Mouse (Mus musculus) embryo, embryonic 11.5 days (tissue): ENCODE data around the gene Ppp1r12b.

ENCODE experiments used
- DNase-seq: peaks from one replicate; pipeline ENCODE4 v3.0.0-alpha.2; 2012; ENCODE audit warnings: low read depth, low spot score

The Ppp1r12b gene

DNA sequence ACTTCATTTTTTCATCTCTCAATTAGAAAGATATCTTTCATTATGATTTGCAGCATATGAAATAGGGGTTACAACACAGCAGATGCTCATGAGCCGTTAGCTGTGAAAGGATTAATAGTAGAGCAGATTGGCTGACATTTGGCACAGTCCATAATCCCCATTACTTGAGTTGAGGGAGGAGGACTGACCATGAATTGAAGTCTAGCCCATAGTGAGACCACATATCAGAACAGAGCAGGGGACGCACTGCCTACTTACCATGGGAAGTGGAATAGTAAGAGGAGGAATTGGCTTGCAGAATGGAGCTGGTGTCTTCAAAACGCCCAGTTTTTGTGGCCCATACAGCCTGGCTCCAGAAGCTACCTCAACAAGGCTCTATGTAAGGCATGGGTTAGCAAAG is 159.2 kb downstream of the Ppp1r12b start:
- DNase-seq, result no peak

DNA sequence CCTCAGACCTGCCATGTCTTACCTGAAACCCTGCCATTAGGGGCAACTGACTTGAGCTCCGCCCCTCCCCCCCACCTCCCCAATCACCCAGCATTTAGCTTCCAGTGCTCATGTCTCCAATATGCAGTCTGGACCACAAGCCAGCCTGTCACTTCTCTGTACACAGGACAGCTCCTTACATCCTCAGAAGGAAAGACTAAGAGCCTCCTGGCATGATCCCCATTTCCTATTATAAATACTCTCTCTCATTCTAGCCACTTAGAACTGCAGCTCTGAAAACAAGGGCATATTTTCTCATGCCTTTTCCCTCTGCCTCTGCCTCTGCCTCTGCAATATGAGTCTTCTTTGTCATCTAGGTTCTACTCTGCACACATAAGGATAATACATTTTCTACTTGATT is 159.7 kb downstream of the Ppp1r12b start:
- DNase-seq, result no peak

DNA sequence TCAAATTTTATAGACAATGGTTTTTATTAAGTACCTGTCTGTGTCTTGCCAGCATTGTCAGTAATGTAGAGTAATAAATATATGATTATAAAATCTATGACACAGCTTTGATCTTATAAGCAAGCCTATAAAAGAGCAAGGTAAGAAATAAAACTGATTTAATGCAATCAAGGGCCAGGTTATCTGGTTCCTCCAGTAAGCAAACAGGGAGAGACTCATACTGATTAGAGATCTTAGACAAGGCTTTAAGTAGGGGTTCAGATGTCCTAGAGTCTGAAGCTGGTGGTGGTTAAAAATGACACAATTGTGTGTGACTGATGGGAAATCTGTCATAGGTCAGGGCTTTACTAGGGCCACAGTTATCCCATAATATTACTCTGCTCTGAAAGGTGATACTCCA is 164.3 kb downstream of the Ppp1r12b start:
- no peak for DNase-seq

DNA sequence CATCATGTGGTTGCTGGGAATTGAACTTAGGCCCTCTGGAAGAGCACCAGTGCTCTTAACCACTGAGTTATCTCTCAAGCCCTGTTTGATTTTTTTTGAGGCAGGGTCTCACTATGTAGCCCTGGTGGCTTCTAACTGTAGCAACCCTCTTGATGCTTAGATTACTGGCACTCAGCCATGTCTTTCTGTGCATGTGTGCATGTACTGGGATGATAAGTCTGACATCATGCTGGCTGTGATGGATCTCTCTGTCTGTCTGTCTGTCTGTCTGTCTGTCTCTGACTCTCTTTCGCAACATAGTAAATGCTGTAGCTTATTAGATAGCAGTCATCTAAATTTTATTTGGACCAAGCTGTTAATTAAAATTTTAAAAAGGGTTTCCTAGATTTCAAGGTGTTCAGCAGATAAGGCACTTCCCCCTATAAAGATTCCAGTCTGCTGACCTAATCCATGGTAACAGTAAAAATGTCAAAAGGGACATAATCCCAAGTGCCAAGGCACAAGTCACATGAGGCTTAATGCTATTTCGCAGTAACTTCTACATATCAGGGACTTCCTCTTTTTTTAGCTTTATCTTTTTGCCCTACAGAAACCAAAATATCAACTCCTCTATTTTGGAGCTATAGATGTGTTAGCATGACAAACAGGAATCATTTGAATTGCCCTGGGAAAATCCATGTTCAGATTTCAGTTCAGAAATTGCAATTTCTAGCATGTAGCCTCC is 164.9 kb downstream of the Ppp1r12b start:
- DNase-seq, result no peak

DNA sequence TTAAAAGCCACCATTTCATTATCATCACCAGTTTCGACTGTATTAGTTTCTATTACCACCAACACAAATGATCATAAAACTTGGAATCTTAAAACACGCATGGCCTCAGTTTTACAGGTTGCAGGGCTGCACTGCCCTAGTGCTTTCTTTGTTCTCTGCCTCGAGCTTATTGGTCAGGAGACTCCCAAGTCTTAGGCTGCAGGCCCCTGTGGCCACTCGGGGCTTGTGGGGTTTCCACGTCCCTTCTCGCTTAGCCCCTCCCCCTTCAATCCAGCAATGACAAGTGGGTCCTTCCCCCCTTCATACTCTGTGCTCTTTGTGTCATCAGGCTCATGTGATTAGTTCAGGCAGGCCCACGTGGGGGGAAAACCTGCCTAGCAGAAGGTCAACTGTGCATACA is 167.6 kb downstream of the Ppp1r12b start:
- no peak for DNase-seq

DNA sequence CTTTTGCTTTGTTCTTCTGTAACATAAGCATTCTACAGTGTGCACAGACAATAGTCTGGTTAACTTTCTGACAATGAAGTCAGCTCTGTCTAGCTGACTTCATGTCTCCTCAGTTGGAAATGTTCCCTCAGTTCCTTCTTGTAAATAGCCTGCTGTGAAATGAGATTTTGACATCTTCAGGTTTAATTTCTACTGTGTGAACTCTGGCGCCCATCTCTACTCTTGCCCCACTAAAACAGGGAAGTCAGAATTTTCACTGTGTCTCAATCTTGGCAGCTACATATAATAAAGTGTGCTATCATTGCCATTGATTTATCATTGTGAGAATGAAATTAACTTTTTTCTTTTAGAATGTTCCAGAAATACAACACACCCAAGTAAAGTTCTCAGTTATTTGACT is 170.8 kb downstream of the Ppp1r12b start:
- no peak for DNase-seq

DNA sequence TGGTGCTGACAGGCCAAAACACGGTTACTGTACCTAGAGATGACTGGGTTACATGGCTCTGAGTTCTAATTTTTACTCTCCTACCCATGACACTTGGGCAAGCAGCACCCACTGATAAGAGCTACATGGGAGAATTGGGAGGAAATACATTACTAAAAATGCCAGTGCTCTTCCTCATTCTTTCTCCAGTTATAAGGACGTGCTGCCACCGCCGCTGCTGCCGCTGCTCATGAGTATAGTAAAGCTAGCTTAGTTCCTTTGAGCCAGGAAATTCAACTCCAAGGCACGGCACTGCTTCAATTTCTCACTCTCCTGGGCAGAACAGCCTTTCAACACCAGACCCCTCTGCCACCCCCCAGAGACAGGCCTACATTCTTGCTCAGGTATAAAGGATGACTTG is 171.3 kb downstream of the Ppp1r12b start:
- DNase-seq, result no peak

DNA sequence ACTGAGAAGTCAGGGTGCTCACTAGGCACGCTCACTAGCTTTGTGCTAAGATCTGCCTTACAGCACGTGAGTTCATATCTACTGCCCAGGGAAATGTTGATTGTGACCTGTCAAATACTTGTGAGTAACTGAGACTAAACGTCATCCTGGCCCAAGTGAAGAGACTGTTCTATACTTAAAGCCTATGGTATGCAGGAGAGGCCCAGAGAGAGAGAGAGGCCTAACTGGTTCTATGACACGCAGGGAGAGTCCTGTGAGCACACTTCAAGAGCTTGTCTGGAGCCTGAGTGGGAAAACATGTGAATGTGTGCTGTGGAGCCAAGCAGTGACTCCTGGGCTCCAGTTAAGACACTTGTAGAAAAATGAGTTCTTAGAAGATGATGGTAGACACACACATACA is 171.8 kb downstream of the Ppp1r12b start:
- DNase-seq, result no peak

DNA sequence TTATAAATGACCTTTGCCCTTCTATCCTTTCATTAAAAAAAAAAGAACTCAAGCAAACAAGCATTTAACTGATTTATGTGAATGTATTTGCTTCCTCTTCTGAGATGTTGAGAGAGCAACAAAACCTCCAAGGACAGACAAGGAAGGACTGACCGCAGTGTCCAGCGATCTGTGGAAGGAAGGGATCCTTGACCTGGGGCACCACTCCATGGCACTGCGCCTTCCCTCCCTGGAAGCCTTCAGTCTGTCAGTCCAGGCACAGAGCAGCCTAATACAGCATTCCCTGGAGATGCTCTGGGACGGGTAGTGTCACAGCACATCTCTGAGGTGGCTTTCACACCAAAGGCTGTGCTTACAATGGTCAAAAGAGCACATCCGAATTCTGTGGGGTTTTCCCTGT is 172.9 kb downstream of the Ppp1r12b start:
- DNase-seq, result no peak

DNA sequence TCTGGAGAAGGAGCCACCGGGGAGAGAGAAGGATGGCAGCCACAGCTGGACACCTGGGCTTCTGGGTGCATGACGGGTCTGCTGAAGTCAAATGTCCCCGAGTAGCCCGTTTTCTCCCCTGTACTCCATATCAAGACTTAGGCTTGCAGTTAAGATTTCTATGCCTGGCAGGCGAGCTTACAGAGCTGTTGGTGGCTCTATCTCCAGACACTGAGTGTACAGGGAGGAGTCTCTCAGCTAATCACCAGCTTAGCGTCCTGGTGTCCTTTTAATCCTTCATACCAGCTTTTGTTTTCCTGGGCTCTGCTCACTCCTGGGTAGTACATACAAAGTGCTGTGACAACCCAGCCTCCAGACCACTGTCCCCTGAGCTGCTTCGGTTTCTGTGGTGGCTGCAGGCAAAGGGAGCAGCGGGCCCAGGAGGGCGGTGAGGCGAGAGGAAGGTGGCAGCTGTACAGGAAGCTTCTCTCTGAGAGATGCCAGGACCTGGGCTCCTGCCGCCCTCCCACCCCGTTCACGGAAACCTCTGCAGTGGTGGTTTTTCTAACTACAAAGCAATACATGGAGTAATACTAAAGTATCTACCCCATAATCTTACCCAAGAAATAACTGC is 177.7 kb downstream of the Ppp1r12b start:
- no peak for DNase-seq

DNA sequence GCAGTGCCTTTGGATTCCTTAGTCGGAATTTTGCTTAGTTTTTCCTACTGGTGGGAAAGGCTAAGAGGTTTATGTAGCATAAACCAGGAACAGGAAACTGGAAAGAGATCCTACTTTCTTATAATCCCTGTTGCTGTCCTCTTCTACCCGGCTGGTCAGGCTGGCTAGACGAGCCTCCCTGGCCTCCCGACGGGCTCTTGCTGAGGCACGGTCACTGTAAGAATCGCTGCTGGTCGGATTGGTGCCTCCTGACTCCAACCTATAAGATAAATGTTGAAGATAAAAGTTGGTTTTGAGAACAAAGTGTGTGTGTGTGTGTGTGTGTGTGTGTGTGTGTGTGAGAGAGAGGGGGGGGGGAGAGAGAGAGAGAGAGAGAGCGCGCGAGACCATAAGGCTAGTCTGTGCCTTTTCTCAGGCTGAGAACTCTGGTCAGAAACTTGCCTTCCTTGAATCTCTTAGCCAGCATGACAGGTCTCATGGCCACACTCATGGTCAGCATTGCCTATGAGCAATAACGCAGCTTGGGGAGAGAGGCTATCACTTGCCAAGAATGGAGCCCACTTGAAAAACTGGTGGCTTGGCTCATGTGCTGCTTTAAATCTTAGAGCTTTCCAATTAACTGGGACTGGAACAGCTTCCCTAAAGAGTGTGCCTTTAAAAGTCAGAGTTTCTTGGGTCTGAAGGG is 178.4 kb downstream of the Ppp1r12b start:
- no peak for DNase-seq

DNA sequence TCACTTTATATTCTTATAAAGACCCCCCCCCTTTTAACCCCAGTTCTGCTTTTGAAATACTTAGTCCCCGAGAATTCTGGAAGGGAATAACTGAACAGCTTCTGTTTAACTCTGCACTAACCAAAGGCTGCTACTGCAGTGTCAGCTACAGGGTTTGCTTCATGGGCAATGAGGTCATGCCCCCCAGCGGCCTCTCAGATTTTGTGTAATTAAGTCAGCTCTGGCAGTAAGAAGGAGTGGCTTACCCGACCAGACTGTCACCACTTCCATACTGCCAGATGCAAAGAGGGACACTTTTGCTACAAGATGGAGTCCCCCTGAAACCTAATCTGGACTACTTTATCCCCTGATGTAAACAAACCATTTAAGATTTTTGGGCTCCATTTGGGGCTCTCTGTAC is 180.1 kb downstream of the Ppp1r12b start:
- DNase-seq, result no peak

DNA sequence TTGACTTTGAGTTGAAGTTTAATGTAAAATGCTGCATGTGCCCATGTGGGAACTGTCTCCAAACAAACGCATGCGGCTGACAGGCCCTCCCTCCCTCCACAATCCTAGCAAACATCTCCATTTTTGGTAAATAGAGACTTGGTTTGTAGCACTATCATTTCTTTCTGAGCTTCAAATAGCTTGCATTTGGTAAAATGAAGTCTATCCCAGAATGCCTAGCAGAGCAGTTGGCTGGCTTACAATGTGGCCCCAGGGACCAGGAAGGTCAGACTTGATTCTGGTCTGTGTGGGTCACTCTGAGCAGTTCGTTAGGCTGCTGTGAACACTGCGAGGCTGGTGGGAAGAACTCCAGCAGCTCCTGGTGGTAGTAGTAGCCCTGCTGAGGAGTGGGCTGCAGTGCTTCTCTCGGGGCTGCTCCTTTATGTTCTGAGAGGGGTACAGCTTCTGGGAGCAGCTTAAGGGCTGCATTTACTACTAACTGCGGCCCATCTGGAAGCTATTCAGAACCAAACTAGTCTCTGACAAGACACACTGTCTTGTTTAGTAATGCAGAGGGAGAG is 180.9 kb downstream of the Ppp1r12b start:
- DNase-seq, result peak; percentile 8

DNA sequence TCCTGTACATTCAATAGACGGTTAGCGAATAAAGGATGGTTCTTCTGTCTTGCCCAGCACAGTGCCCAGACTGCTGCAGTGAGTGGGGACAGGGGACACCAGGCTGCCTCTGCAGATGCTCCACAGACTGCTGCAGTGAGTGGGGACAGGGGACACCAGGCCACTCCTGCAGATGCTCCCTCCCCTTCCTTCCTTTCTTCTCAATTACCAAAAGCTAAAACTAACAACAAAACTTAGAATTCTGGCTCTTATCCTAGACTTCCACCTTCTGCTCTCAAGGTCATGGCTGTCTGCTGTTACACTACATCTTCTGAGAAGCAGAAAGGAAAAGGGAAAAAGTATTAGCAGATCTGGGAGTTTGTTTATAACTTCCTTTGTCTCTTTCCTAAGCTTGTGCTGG is 181.5 kb downstream of the Ppp1r12b start:
- no peak for DNase-seq

DNA sequence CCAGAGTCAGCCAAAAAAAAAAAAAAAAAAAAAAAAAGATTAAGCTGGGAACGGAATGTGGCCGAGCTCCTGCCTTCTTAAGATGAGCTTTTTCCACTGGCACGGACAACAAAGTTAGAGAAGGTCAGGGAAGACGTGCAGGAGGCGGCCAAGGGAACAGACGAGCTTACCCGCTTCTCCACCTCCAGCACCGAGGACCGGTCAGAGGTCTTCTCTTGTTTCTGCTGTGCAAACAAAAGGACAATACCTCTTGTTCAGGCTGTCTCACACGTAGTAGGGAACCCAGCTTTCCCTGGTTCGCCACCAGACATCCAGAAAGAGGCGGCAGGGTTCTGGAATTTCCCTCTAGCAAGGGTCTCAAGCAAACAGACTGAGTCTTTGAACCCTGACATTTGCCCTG is 182.5 kb downstream of the Ppp1r12b start:
- no peak for DNase-seq

DNA sequence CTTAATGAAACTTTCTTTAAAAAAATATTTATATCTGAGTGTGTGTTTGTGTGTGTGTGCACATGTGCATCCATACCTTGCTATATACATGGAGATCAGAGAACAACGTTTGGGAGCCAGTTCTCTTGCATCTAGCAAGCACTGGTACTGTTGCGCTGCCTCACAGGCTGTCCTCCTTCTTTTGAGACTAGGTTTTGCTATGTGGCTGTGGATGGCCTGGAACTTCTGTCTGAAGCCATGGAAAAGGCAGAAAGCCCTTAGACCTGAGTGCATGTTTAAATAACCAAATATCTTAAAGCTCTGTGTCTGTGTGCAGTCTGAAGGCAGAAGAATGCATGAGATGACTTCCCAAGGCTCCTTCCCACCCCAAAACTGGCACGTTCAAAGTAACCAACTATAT is 182.9 kb downstream of the Ppp1r12b start:
- no peak for DNase-seq

DNA sequence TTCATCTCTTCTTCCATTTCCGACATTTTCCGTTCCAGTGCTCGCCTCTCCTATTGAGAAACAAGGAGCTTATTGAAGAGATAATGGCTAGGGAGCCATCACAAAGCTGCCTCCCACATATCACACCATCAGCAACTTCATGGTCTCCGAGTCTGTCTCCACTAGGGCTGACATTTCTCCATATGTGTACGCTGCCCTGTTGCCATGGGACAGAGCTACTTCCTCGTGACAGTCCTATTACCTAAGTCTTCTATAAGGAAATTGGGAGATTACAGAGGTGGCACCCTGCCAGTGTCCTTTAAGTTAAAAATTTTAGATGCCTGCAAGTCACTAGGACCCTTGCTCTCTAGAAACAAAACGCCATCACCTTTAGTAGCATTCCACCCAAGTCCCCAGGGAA is 183.7 kb downstream of the Ppp1r12b start:
- no peak for DNase-seq

DNA sequence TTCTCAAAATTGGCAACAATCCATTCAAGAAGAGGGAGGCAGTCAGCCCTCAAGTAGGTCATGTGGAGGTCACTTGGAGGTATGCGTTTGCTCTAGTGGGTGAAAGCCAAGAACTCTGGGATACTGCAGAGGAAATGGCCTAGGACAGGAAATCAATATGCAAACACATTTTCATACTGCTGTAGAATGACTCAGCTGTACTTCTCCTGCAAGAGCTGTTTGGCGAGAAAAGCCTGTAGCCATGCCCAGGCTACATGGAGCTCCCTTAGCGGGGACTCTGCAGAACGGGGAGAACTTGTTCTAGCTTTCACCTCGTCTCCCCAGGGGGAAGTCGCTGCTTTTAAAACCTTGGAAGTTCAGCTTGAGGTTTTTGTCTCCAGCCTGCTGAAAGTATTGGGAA is 184.4 kb downstream of the Ppp1r12b start:
- DNase-seq, result no peak

DNA sequence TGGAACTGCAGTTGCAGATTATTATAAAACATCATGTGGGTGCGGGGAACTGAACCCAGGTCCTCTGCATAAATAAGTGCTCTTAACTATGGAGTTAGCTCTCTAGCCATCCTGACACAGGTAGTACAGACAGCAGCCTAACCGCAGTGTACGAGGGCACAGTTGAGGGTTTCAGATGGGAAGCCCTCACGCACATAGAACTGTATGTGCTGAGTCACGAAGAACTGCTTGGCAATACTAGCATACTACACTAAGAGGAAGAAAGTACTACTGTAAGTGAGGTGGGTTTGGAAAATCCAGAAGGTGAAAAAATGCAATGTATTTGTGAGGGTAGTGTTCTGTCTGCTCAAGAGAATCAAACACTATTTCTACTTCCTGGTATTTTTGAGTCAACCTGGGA is 185.4 kb downstream of the Ppp1r12b start:
- no peak for DNase-seq

DNA sequence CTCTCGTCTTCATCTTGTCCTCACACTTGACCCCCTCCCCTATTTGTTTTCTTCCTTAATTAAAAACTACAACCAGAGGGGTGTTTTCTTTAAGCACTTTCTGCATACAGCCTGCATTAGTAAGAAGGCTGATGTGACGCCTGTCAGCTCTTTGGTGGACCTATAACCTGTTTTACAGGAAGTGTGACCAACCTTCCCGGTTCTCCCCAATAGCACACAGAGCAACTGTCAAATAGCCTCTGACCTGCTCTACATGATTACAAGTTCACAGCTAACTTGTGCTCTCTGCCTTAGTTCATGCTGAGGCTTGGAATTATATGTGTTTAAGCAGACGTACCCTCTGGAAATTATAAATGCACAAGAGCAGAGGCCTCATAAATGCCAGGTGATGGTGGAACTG is 189.3 kb downstream of the Ppp1r12b start:
- DNase-seq, result no peak

DNA sequence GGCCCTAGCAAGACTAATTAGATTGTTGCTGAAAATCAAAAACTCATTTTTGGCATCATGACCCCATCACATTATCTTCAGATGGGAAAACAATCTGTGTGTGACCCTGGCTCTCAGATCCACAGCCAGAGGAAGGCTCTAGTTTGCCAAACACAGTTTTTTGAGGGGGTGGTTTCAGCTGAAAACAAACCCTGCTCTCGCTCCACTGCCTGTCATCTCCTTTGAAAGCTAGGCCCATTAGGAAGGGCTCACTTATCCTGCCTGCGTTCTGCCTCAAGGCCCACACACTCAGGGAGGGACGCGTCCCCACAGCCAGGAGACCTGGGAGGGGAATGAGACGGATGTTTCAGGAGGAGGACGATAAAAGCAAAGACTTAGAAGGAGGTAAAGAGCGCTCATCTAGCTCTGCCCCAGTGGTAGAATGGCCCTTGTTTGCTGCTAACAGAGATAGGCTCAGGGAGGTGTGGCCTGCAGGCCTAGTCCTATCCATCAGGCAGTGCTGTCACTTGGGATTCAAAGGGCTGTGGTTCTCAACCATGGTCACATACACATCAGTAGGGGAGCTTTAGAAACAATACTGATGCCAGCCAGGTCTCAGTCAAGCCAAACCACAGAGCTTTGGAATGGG is 190.8 kb downstream of the Ppp1r12b start:
- no peak for DNase-seq

DNA sequence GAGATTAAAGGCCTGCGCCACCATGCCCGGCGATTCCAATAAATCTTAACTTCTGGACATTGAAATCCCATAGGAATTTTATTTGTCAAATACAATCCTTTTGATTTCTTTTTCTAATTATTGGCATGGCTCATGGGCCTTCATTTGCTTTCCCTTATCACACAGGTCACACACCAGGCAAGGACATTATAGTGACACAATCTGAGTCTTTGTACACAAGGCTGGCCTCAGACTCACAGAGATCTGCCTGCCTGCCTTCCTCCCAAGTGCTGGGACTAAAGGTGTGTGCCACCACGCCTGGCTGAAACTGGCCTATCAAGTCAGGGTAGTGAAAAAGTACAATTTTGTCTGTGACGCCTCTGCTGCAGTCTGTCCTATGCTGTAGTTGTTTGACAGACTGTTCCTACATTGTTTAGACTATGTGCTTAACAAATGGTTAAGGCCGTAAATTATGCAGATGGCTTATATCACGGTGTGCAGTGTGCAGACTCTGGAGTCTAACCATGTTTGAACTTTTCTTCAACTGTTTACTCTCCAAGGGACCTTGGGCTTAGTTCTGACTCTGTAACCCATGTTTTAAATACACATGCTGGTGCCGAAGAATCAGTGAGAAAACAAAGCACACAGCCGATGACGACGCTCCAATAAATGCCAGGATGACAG is 191.8 kb downstream of the Ppp1r12b start:
- DNase-seq, result no peak
